20 mouse cellular contexts compared by ENCODE assay signal in the genomic region with DNA sequence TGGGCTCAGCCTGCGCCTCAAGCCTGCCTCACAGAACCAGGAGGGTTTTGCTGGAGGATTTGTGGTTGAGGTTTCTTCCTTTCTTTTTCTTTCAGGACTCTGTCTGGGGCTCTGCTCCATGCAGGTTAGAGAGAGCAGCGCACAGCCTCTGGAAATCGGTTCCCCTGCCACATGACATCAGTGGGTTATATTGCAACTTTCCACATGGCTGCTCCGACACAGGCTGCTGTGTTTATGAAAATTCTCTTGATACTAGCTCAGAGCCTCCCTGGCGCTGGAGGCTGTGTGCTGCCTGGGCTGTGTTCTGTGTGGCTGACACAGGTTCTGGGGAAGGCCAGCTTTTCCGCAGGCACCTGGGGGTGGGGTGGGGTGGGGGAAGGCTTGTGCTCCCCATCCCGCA.
DNase-seq lines count a peak whose midpoint lies in the region; ATAC-seq and TF ChIP-seq lines count a peak whose summit lies in the region.
"Had no signal": no experiment of that assay in that cellular context is flagged by ENCODE, and none has a peak within 500 bp of the region (broad histone marks: within the 10 kb centered on the region; RNA-seq: fewer than 3 reads in every experiment).

No protein-coding gene starts in this region.

- H3K4me1 ChIP-seq in kidney, embryonic 16.5 days (ENCODE audit: insufficient read depth, low read length) = no peaks in the 10 kb centered on the region; the same call in 1 of the 2 replicates
- H3K4me1 ChIP-seq in embryonic facial prominence, embryonic 13.5 days = peaks cover 13% of the 10 kb centered on the region
- H3K4me1 ChIP-seq in hindbrain, embryonic 14.5 days (replicated peaks; ENCODE audit: control insufficient read depth, insufficient read depth, low read length) = no peaks in the 10 kb centered on the region
- H3K4me1 ChIP-seq in midbrain, embryonic 14.5 days (ENCODE audit: control insufficient read depth, insufficient read depth, low read length) = no peaks in the 10 kb centered on the region
- H3K4me1 ChIP-seq in intestine, postnatal 0 days (replicated peaks; ENCODE audit: control insufficient read depth, insufficient read depth, low read length) = no peaks in the 10 kb centered on the region
- H3K4me1 ChIP-seq: neural tube, embryonic 12.5 days had no signal

- H3K36me3 ChIP-seq in kidney, embryonic 16.5 days (ENCODE audit: insufficient read depth, low read length) = no peaks in the 10 kb centered on the region
- H3K36me3 ChIP-seq in embryonic facial prominence, embryonic 13.5 days = no peaks in the 10 kb centered on the region
- no peaks in the 10 kb centered on the region for H3K36me3 ChIP-seq in hindbrain, embryonic 14.5 days (replicated peaks; ENCODE audit: control insufficient read depth, insufficient read depth)
- no peaks in the 10 kb centered on the region for H3K36me3 ChIP-seq in midbrain, embryonic 14.5 days (ENCODE audit: control insufficient read depth, insufficient read depth, low read length)
- H3K36me3 ChIP-seq in intestine, postnatal 0 days (ENCODE audit: control insufficient read depth, insufficient read depth) = no peaks in the 10 kb centered on the region
- H3K36me3 ChIP-seq: heart, embryonic 10.5 days; neural tube, embryonic 12.5 days had no signal

- WGBS in kidney, embryonic 16.5 days = 53% methylated on average over 7 of the region's 7 CpGs
- 30% methylated on average over 7 of the region's 7 CpGs for WGBS in embryonic facial prominence, embryonic 13.5 days
- WGBS in hindbrain, embryonic 14.5 days = 57% methylated on average over 7 of the region's 7 CpGs
- WGBS in midbrain, embryonic 14.5 days = 63% methylated on average over 7 of the region's 7 CpGs
- WGBS in intestine, postnatal 0 days = 71% methylated on average over 7 of the region's 7 CpGs

- H3K27ac ChIP-seq in kidney, embryonic 16.5 days (ENCODE audit: low read length) = no peak overlapping the region
- H3K27ac ChIP-seq in embryonic facial prominence, embryonic 13.5 days = peak overlapping the region; percentile 4; the same call in 1 of the 2 replicates
- H3K27ac ChIP-seq in hindbrain, embryonic 14.5 days = no peak overlapping the region
- 0 out of 2 replicates have a peak overlapping the region, but pooled peaks have one; percentile 26 for H3K27ac ChIP-seq in midbrain, embryonic 14.5 days (replicated peaks; ENCODE audit: low read depth, low read length)
- no peak overlapping the region for H3K27ac ChIP-seq in intestine, postnatal 0 days (ENCODE audit: low read depth, low read length)
- H3K27ac ChIP-seq: heart, embryonic 10.5 days; neural tube, embryonic 12.5 days had no signal

- peak; percentile 27; the same call in 1 of the 2 replicates for ATAC-seq in kidney, embryonic 16.5 days (ENCODE audit: low FRiP score, low TSS enrichment)
- peak; percentile 37; the same call in 1 of the 2 replicates for ATAC-seq in embryonic facial prominence, embryonic 13.5 days (ENCODE audit: insufficient number of reproducible peaks, insufficient read depth, low FRiP score, low TSS enrichment, low read depth)
- ATAC-seq in hindbrain, embryonic 14.5 days (ENCODE audit: low FRiP score) = peak; percentile 24; the same call in 1 of the 2 replicates
- no peak for ATAC-seq in midbrain, embryonic 14.5 days (ENCODE audit: low FRiP score, low TSS enrichment)
- no peak for ATAC-seq in activated CD4-positive, CD25-positive, alpha-beta regulatory T cell, adult 4 months
- ATAC-seq in intestine, postnatal 0 days = no peak
- ATAC-seq: forebrain, embryonic 16.5 days; inflammation-experienced regulatory T-cells, adult 6 months; lung, postnatal 0 days; Patski had no signal

- H3K4me2 ChIP-seq in kidney, embryonic 16.5 days (replicated peaks; ENCODE audit: low read depth, low read length) = no peak overlapping the region
- no peak overlapping the region for H3K4me2 ChIP-seq in embryonic facial prominence, embryonic 13.5 days
- no peak overlapping the region for H3K4me2 ChIP-seq in hindbrain, embryonic 14.5 days (replicated peaks)
- no peak overlapping the region for H3K4me2 ChIP-seq in midbrain, embryonic 14.5 days (ENCODE audit: low read length)
- H3K4me2 ChIP-seq in intestine, postnatal 0 days (replicated peaks; ENCODE audit: low read depth) = no peak overlapping the region
- H3K4me2 ChIP-seq: neural tube, embryonic 12.5 days had no signal

- H3K27me3 ChIP-seq in kidney, embryonic 16.5 days (ENCODE audit: insufficient read depth, low read length) = no peaks in the 10 kb centered on the region
- no peaks in the 10 kb centered on the region for H3K27me3 ChIP-seq in embryonic facial prominence, embryonic 13.5 days
- no peaks in the 10 kb centered on the region for H3K27me3 ChIP-seq in hindbrain, embryonic 14.5 days (ENCODE audit: control insufficient read depth, insufficient read depth, low read length)
- H3K27me3 ChIP-seq in midbrain, embryonic 14.5 days (ENCODE audit: control insufficient read depth, insufficient read depth, low read length) = no peaks in the 10 kb centered on the region
- H3K27me3 ChIP-seq in intestine, postnatal 0 days (replicated peaks; ENCODE audit: control insufficient read depth, insufficient read depth, low read length) = no peaks in the 10 kb centered on the region
- H3K27me3 ChIP-seq: neural tube, embryonic 12.5 days had no signal

- no peaks in the 10 kb centered on the region for H3K9me3 ChIP-seq in kidney, embryonic 16.5 days (ENCODE audit: low read length)
- no peaks in the 10 kb centered on the region for H3K9me3 ChIP-seq in embryonic facial prominence, embryonic 13.5 days
- H3K9me3 ChIP-seq in hindbrain, embryonic 14.5 days (ENCODE audit: control insufficient read depth, low read length) = no peaks in the 10 kb centered on the region
- H3K9me3 ChIP-seq in midbrain, embryonic 14.5 days (ENCODE audit: control insufficient read depth, low read length) = no peaks in the 10 kb centered on the region
- no peaks in the 10 kb centered on the region for H3K9me3 ChIP-seq in intestine, postnatal 0 days (ENCODE audit: control insufficient read depth)
- H3K9me3 ChIP-seq: heart, embryonic 10.5 days; neural tube, embryonic 12.5 days had no signal

- H3K4me3 ChIP-seq in kidney, embryonic 16.5 days (ENCODE audit: low read length) = no peak overlapping the region
- no peak overlapping the region for H3K4me3 ChIP-seq in embryonic facial prominence, embryonic 13.5 days
- no peak overlapping the region for H3K4me3 ChIP-seq in hindbrain, embryonic 14.5 days (replicated peaks; ENCODE audit: low read length)
- H3K4me3 ChIP-seq in midbrain, embryonic 14.5 days (replicated peaks; ENCODE audit: low read depth, low read length) = no peak overlapping the region
- H3K4me3 ChIP-seq in intestine, postnatal 0 days (ENCODE audit: low read depth, low read length) = no peak overlapping the region
- H3K4me3 ChIP-seq: heart, embryonic 10.5 days; neural tube, embryonic 12.5 days had no signal

- peak overlapping the region; percentile 35; the same call in 1 of the 2 replicates for H3K9ac ChIP-seq in kidney, embryonic 16.5 days (replicated peaks; ENCODE audit: low read length)
- no peak overlapping the region for H3K9ac ChIP-seq in embryonic facial prominence, embryonic 13.5 days
- H3K9ac ChIP-seq in hindbrain, embryonic 14.5 days = 0 out of 2 replicates have a peak overlapping the region, but pooled peaks have one; percentile 7
- H3K9ac ChIP-seq in midbrain, embryonic 14.5 days (replicated peaks; ENCODE audit: low read length) = 0 out of 2 replicates have a peak overlapping the region, but pooled peaks have one; percentile 2
- no peak overlapping the region for H3K9ac ChIP-seq in intestine, postnatal 0 days (ENCODE audit: low read depth, low read length)
- H3K9ac ChIP-seq: neural tube, embryonic 12.5 days had no signal

- TF ChIP-seq CTCF in intestine, postnatal 0 days (IDR thresholded peaks at IDR 0.05; ENCODE audit: low read depth) = no peak

- no peak for DNase-seq in kidney, adult 18-20 months
- DNase-seq in hindbrain, embryonic 14.5 days (ENCODE audit: low spot score) = no peak
- peak; percentile 46 for DNase-seq in midbrain, embryonic 14.5 days
- no peak for DNase-seq in right cerebral cortex, postnatal 4 days
- DNase-seq: adrenal gland, postnatal 25 days; cerebellum, adult 18-20 months; cerebellum, postnatal 36 days; heart, postnatal 10 days; liver; thymus, postnatal 4 days had no signal

Comparison
In these comparisons a context has a peak if more than half of its experiments do, and no peak if none do; other contexts are left out.
1. ATAC-seq: peak in kidney, embryonic 16.5 days (single experiment), embryonic facial prominence, embryonic 13.5 days (single experiment) and hindbrain, embryonic 14.5 days (single experiment); none in midbrain, embryonic 14.5 days (single experiment), activated CD4-positive, CD25-positive, alpha-beta regulatory T cell, adult 4 months (single experiment) and intestine, postnatal 0 days (single experiment).
2. H3K27ac ChIP-seq: peak in embryonic facial prominence, embryonic 13.5 days (single experiment) and midbrain, embryonic 14.5 days (single experiment); none in kidney, embryonic 16.5 days (single experiment), hindbrain, embryonic 14.5 days (single experiment) and intestine, postnatal 0 days (single experiment).
3. H3K9ac ChIP-seq: peak in kidney, embryonic 16.5 days (single experiment), hindbrain, embryonic 14.5 days (single experiment) and midbrain, embryonic 14.5 days (single experiment); none in embryonic facial prominence, embryonic 13.5 days (single experiment) and intestine, postnatal 0 days (single experiment).